Mouse (Mus musculus) limb, embryonic 10.5 days (tissue): Measurements from ENCODE around the gene Rasl11a. TPM values are rescaled to one million over a fixed set of nuclear protein-coding genes. Genes with fewer than 3 reads are reported as not detected.

Experiments
- DNase-seq: peaks from one replicate; pipeline ENCODE4 v3.0.0-alpha.2; 2017; ENCODE audit warnings: low spot score
- H3K27ac ChIP-seq: fragments of 300-500 bp; sonication (generic); 2 replicates; pipeline ENCODE4 v1.5.1; 2016; ENCODE audit warnings: mild to moderate bottlenecking
- H3K27me3 ChIP-seq: fragments of 300-500 bp; sonication (generic); 2 replicates; pipeline ENCODE4 v1.6.1; 2016; ENCODE audit warnings: low read depth, mild to moderate bottlenecking; ENCODE audit not compliant: poor library complexity, severe bottlenecking
- H3K36me3 ChIP-seq: fragments of 300-500 bp; sonication (generic); 2 replicates; pipeline ENCODE4 v1.6.1; 2016; ENCODE audit warnings: mild to moderate bottlenecking, moderate library complexity
- H3K4me1 ChIP-seq: fragments of 300-500 bp; sonication (generic); 2 replicates; pipeline ENCODE4 v1.6.1; 2016
- H3K4me3 ChIP-seq: fragments of 300-500 bp; sonication (generic); 2 replicates; pipeline ENCODE4 v1.5.1; 2016; ENCODE audit warnings: mild to moderate bottlenecking, moderate library complexity
- H3K9me3 ChIP-seq: fragments of 300-500 bp; sonication (generic); replicated peaks from 2 replicates; pipeline ENCODE4 v1.6.1; 2016; ENCODE audit warnings: mild to moderate bottlenecking
- WGBS: fragments of 180-500 bp; shearing (Covaris S2); methylation state at CpG from one replicate; pipeline ENCODE4 v1.1.7; 2016; 5-methylcytosine and 5-hydroxymethylcytosine counted together
- polyA plus RNA-seq: library from polyadenylated mRNA; unstranded; fragments of >200 nt; fragmentation: Nextera tagmentation; extraction: Ambion mirVana; gene quantifications from 2 replicates; pipeline ENCODE4 v1.2.1, GENCODE M21; 2016

Rasl11a gene
- polyA plus RNA-seq, result 30.9 and 40.1 TPM in 2 replicates

- peak; percentile 90 for DNase-seq
- no peaks in the 10 kb centered on the region for H3K27me3 ChIP-seq
- peak within 1 kb of the TSS; percentile 89 for H3K27ac ChIP-seq
- H3K4me1 ChIP-seq, result peaks cover 23% of the 10 kb centered on the region
- H3K9me3 ChIP-seq, result no peaks in the 10 kb centered on the region
- peaks cover 19% of the 10 kb centered on the region for H3K36me3 ChIP-seq
- H3K4me3 ChIP-seq, result peak within 1 kb of the TSS; percentile 70
- WGBS, result under 1% methylated on average over 40 of the region's 40 CpGs
These were observed at the start of gene Rasl11a for GRCm38 (mm10) chr5:146844945-146845365. Gene Rasl11a (plus strand): TSS chr5:146845071.

DNA sequence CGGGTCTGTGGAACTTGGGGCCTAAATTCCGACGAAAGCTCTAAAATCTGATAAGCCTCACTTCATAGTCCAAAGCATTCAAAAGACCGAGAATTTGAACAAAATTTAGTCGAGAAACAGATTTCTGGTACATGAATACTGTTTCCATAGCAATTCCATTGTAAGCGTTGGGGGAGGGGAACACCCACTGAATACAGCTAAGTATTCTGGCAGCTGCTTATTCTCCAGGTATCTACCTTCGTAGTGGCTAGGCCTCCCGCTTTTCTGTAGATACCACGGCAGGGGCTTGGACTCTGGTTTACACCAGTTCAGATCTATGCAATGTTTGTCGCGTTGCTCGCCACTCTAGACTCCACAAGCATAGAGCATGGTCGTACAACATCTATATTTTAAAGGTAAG lies 49.1 kb upstream of the Rasl11a start:
- no peak for DNase-seq
- WGBS, result 80% methylated on average over 13 of the region's 13 CpGs
- H3K27me3 ChIP-seq, result no peaks in the 10 kb centered on the region

DNA sequence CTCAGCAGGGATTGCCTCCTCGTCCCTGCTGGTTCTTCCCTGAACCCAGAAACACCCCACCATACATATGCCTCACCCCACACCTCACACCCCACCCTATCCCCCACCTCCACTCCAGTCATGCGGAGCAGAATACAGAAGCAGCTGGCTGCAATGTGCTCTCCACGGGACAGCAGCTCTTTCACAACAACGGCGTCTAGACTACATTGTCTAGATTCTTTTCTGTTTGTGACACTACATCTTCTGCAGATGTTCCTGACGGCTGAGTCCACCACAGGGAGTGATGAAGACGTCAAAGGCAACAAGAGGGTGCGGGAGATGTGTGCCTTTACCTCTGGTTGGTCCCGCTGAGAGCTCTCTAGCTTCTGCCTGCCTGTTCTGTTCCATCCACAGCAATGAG lies 46.8 kb upstream of the Rasl11a start:
- H3K27ac ChIP-seq, result no peak overlapping the region
- 80% methylated on average over 9 of the region's 9 CpGs for WGBS
- no peaks in the 10 kb centered on the region for H3K27me3 ChIP-seq
- no peak overlapping the region for H3K4me3 ChIP-seq
- H3K36me3 ChIP-seq, result no peaks in the 10 kb centered on the region
- H3K9me3 ChIP-seq, result no peaks in the 10 kb centered on the region
- peaks cover 8% of the 10 kb centered on the region for H3K4me1 ChIP-seq
- no peak for DNase-seq

More for the DNA sequence above, 49.1 kb upstream of the Rasl11a start:
- no peaks in the 10 kb centered on the region for H3K36me3 ChIP-seq
- H3K9me3 ChIP-seq, result no peaks in the 10 kb centered on the region
- peaks cover 29% of the 10 kb centered on the region for H3K4me1 ChIP-seq
- H3K27ac ChIP-seq, result no peak overlapping the region
- no peak overlapping the region for H3K4me3 ChIP-seq

DNA sequence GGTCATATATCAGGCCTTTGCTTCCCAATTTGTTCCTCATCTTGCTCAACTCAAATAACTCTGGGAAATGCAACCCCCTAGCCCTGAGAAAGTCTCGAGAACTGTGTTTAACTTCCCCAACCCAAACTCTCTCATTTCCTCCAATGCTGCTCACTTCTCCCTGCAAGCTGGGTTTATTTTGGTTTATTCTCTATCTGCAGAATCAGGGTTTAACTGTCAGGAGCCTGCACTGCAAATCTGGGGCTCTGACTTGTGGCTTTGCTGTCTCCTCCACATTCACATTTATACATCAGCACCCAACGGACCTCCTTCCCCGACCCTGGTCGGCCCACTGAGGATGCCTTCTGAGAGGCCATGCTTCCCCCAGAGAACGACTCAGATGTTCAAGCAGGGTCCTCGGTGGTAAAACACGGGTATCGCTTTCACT lies 38.9 kb upstream of the Rasl11a start:
- Histone ChIP-seq H3K27me3 (no peaks in the 10 kb centered on the region), H3K27ac (no peak overlapping the region), H3K4me1 (peaks cover 18% of the 10 kb centered on the region; the same call in 1 of the 2 replicates), H3K4me3 (no peak overlapping the region), H3K36me3 (no peaks in the 10 kb centered on the region), H3K9me3 (no peaks in the 10 kb centered on the region)
- 80% methylated on average over 8 of the region's 8 CpGs for WGBS
- no peak for DNase-seq

DNA sequence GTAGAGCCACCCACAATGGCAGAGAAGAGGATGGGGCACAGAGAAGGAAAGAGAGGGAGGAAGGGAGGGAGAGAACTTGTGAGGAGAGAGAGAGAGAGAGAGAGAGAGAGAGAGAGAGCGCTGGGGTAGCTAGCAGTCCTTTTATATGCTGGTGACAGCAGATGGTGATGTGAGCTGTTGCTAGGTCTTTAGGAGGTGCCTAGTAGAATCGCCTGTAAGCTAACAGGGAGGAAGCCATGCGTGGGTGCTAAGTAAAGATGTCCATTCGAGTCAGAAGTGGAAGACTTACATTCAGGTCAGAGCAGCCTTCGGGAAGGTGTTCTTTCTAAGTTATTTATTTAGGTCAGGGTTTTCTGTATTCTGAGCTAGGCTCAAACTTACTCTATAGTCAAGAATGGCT lies 34.9 kb upstream of the Rasl11a start:
- Histone ChIP-seq H3K27ac (no peak overlapping the region), H3K9me3 (no peaks in the 10 kb centered on the region), H3K36me3 (no peaks in the 10 kb centered on the region), H3K27me3 (no peaks in the 10 kb centered on the region), H3K4me3 (no peak overlapping the region), H3K4me1 (peaks cover 18% of the 10 kb centered on the region; the same call in 1 of the 2 replicates)
- WGBS, result 73% methylated on average over 5 of the region's 5 CpGs
- no peak for DNase-seq

DNA sequence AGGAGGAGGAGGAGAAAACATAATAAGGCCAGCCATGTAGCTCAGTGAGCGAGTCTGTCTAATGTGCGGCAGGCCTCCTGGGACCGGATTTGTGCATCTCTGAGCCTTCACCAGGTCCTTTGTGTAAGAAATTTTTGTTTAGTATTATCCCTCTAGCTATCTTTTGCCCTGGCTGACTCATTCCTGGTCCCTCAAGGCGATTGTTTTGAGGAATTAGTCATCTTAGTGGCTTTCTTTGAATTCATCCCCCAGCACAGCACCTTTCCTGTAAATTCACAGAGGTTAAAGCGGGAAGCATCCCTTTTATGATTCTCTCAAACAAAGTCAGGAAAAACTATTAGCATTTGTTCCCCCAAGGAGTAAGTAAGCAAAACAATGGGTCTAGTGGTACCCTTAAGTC lies 32.0 kb upstream of the Rasl11a start:
- Histone ChIP-seq H3K4me1 (no peaks in the 10 kb centered on the region), H3K27me3 (no peaks in the 10 kb centered on the region), H3K27ac (no peak overlapping the region), H3K4me3 (no peak overlapping the region), H3K36me3 (no peaks in the 10 kb centered on the region), H3K9me3 (no peaks in the 10 kb centered on the region)
- DNase-seq, result no peak
- 93% methylated on average over 5 of the region's 5 CpGs for WGBS

GRCm38 (mm10) chr5:146813421-146813820 lies 31.4 kb upstream of the Rasl11a start:
- Histone ChIP-seq H3K36me3 (no peaks in the 10 kb centered on the region), H3K27me3 (no peaks in the 10 kb centered on the region), H3K9me3 (no peaks in the 10 kb centered on the region), H3K4me1 (no peaks in the 10 kb centered on the region), H3K27ac (no peak overlapping the region), H3K4me3 (no peak overlapping the region)
- no peak for DNase-seq
- WGBS, result 86% methylated on average over 4 of the region's 4 CpGs

GRCm38 (mm10) chr5:146815394-146815793 lies 29.5 kb upstream of the Rasl11a start:
- no peak for DNase-seq
- Histone ChIP-seq H3K27ac (no peak overlapping the region), H3K27me3 (no peaks in the 10 kb centered on the region), H3K4me1 (0 out of 2 replicates have a peak, but pooled peaks cover 5% of the 10 kb centered on the region), H3K4me3 (no peak overlapping the region), H3K9me3 (no peaks in the 10 kb centered on the region), H3K36me3 (no peaks in the 10 kb centered on the region)
- whole genome bisulfite sequencing, result 81% methylated on average over 4 of the region's 4 CpGs

DNA sequence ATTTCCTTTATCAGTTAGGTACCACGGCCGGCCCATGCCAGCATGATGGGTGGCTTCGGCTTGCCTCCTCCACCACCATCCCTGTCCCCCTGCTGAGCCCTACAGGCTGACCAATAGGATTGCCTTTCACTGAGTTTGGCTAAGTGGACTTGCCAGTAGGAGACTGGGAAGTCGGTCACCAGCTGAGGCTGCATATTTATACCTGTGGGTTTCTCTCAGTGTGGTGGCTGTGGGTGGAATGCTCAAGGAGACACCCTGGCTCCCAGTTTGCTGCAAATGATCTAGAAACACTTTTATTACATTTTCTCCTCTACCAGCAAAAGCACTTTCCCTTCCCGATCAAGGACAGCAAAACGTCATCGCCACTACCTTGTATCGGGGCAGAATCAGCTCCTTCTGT lies 27.3 kb upstream of the Rasl11a start:
- Histone ChIP-seq H3K9me3 (no peaks in the 10 kb centered on the region), H3K36me3 (no peaks in the 10 kb centered on the region), H3K27ac (no peak overlapping the region), H3K4me3 (no peak overlapping the region), H3K4me1 (0 out of 2 replicates have a peak, but pooled peaks cover 5% of the 10 kb centered on the region), H3K27me3 (no peaks in the 10 kb centered on the region)
- 89% methylated on average over 8 of the region's 8 CpGs for WGBS
- DNase-seq, result no peak

GRCm38 (mm10) chr5:146818906-146819623 lies 25.8 kb upstream of the Rasl11a start:
- no peak overlapping the region for H3K4me3 ChIP-seq
- H3K4me1 ChIP-seq, result 0 out of 2 replicates have a peak, but pooled peaks cover 5% of the 10 kb centered on the region
- no peak overlapping the region for H3K27ac ChIP-seq
- no peaks in the 10 kb centered on the region for H3K27me3 ChIP-seq
- H3K9me3 ChIP-seq, result no peaks in the 10 kb centered on the region
- no peaks in the 10 kb centered on the region for H3K36me3 ChIP-seq
- no peak for DNase-seq
- 77% methylated on average over 8 of the region's 8 CpGs for WGBS

GRCm38 (mm10) chr5:146823005-146823404 lies 21.9 kb upstream of the Rasl11a start:
- DNase-seq, result no peak
- Histone ChIP-seq H3K9me3 (no peaks in the 10 kb centered on the region), H3K27me3 (no peaks in the 10 kb centered on the region), H3K27ac (no peak overlapping the region), H3K36me3 (no peaks in the 10 kb centered on the region), H3K4me1 (peaks cover 12% of the 10 kb centered on the region), H3K4me3 (no peak overlapping the region)
- 94% methylated on average over 5 of the region's 5 CpGs for WGBS

DNA sequence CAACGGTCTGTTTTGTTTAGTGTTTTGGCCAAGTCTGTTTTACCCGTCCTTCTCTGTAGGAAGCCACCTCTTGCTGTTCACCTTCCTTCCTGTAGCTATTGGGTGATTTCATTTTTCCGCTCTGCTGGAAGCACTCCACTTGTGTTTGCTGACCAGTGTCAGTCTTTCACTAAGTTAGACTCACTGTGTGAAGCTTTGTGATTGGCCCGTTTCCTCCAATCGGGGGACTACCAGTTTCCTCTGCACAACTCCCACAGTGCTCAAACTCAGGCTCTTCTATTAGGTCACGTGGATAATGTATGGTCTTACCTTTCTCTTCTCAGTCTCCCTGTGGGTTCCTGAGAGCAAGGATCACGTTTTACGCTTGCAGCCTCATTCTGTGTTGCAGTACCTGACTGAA lies 15.3 kb upstream of the Rasl11a start:
- 60% methylated on average over 8 of the region's 8 CpGs for WGBS
- no peaks in the 10 kb centered on the region for H3K27me3 ChIP-seq

GRCm38 (mm10) chr5:146832435-146832768 lies 12.5 kb upstream of the Rasl11a start:
- no peaks in the 10 kb centered on the region for H3K9me3 ChIP-seq
- peak overlapping the region; percentile 98 for H3K4me3 ChIP-seq
- peaks cover 21% of the 10 kb centered on the region for H3K4me1 ChIP-seq
- H3K27ac ChIP-seq, result peak overlapping the region; percentile 100
- no peaks in the 10 kb centered on the region for H3K27me3 ChIP-seq
- DNase-seq, result no peak
- H3K36me3 ChIP-seq, result peaks cover 35% of the 10 kb centered on the region
- 53% methylated on average over 7 of the region's 7 CpGs for WGBS

More for the DNA sequence above, 15.3 kb upstream of the Rasl11a start:
- Histone ChIP-seq H3K27ac (no peak overlapping the region), H3K36me3 (peaks cover 6% of the 10 kb centered on the region), H3K4me3 (no peak overlapping the region), H3K9me3 (no peaks in the 10 kb centered on the region), H3K4me1 (peaks cover 25% of the 10 kb centered on the region)
- no peak for DNase-seq
